Mouse (Mus musculus) hematopoietic stem cell, adult 5-6 weeks (primary cell): ENCODE data around the gene Lsm3. TPM values are rescaled to one million over a fixed set of nuclear protein-coding genes. Genes with fewer than 3 reads are reported as not detected.

Experiments used
- ATAC-seq, 2 experiments: fragments of 125-278 bp in 1 of 2; replicated peaks in 1 of 2; 2 replicates each; pipeline ENCODE4 v1.8.0; 2016 to 2017; ENCODE audit warnings: inconsistent platforms in 2 of 2, mild to moderate bottlenecking in 2 of 2, moderate number of reproducible peaks in 2 of 2, low read depth in 1 of 2, moderate TSS enrichment in 1 of 2; ENCODE audit not compliant: low FRiP score in 2 of 2, poor library complexity in 2 of 2, severe bottlenecking in 2 of 2, insufficient read depth in 1 of 2, low TSS enrichment in 1 of 2
- total RNA-seq: library from RNA; stranded (forward); fragments of 172-1452, 232-1000 nt; gene quantifications from 2 replicates; pipeline ENCODE4 v1.2.3, GENCODE M21; 2017

Lsm3 gene
- total RNA-seq, 1 experiment from 2014 or later, result 418 TPM

DNA sequence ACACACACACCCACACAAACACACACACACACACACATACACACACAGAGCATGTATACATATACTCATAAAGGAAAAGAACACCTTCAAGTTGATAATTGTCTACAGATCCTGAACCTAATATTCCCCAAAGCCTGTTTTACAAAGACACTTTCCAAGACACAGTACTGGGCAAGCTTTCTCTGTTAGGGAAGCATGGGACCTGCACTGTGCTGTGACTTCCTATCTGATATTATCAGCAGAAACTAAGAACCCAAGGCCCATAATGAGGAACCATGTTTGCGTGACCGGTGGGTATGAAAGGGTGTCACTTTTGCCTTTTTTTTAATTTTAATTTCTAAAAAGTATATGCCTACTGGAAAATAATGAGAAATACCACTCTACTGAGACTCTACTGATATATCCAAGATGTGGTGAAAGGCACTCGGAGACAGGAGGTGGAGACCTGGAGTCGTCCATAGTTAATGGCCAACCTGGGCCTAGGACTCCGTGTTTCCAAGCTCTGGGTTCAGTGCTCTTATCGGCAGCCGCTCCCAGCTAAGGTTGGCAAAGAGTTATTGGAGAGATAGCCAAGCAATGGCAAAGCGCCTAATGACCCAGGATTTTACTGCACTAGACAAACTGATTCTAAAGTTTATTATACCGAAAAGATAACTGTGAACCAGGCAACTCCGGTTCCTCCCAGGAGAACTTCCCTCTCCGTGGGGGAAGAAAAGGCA lies 20.5 kb downstream of the Lsm3 start:
- ATAC-seq, result no peak

GRCm38 (mm10) chr6:91541276-91541675 lies 25.5 kb downstream of the Lsm3 start:
- ATAC-seq, result no peak

GRCm38 (mm10) chr6:91543056-91543455 lies 27.3 kb downstream of the Lsm3 start:
- no peak for ATAC-seq

DNA sequence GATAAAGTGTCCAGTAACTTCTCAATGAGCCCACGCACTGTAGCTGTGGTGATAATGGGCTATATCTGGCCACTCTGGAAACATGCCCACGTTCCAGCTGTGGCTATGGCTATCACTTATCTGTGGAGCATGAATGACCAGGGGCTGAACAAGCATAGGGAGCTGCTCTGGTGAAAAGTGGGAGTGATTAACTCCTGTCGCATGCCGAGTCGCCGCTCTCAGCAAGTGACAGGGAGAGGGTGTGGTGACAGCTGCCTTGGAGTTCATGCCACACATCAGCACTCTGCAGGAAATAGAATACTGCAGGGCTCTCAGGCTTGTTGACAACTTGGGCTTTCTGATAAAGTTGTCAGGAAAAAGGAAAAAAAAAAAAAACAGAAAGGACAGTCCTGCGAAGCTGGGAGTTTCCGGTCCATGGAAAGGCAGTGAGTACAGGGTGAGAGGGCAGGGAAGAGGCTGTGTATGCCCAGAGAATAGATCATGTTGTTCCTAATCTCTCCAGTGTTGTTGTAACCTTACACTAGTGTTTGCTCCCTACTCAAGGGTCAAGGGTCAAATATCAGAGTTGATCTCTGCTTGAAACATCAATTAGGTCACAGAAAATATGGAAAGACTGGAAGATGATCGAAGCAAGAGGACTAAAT lies 30.6 kb downstream of the Lsm3 start:
- no peak for ATAC-seq

DNA sequence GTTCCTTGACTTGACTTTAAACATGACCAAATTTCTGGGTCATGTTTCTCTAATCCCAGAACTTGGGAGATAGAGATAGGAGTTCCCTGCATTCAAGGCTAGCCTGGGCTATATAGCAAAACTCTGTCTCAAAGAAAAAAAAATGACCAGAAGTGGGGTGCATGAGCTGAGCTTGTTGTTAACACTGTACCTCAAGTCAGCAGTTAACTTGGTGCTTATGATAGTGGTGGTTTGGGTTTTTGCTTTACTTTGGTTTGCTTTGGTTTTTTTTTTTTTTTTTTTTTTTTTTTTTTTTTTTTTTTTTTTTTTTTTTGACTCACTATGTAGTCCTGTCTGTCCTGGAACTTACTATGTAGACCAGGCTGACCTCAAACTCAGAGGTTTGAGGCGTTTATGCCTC lies 31.6 kb downstream of the Lsm3 start:
- ATAC-seq, result no peak

- ATAC-seq, result no peak
These were observed 33.9 kb downstream of the Lsm3 start for GRCm38 (mm10) chr6:91549621-91550020.

GRCm38 (mm10) chr6:91551671-91552070 lies 35.9 kb downstream of the Lsm3 start:
- ATAC-seq, result no peak

DNA sequence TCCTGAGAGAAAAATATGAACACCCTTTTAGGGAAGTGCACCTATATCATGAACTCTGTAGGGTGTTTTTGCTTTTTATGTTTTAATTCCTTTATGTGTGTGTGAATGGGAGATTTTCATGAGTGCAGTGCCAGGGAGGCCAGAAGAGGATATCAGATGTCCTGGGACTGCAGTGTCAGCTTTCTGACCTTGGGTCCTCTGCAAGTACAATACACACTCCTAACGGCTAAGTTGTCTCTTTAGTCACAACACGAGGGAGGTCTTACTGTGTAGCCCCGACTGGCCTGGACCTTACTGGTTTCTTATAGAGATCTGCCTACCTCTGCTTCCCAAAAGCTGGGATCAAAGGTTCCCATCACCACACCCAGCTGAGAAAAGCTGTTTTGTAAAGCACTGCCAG lies 37.0 kb downstream of the Lsm3 start:
- no peak for ATAC-seq

DNA sequence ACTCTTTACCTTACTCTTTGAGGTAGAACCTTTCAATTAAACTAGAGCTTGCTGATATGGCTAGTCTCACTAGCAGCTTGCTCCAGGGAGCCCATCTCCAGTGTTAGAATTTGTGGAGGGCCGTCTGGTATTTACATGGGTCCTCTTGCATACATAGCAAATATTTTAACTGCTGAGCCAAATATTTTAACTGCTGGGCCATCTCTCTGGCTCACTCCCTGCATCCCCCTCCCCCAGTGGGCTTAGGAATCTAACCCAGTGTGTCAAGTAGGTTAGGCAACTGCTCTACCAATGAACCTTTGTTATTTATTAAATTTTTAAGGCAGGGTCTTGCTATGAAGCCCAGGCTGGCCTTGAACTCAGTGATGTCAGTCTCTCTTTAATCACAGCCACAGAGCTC lies 42.8 kb downstream of the Lsm3 start:
- no peak for ATAC-seq

GRCm38 (mm10) chr6:91559371-91559770 lies 43.6 kb downstream of the Lsm3 start:
- no peak for ATAC-seq

DNA sequence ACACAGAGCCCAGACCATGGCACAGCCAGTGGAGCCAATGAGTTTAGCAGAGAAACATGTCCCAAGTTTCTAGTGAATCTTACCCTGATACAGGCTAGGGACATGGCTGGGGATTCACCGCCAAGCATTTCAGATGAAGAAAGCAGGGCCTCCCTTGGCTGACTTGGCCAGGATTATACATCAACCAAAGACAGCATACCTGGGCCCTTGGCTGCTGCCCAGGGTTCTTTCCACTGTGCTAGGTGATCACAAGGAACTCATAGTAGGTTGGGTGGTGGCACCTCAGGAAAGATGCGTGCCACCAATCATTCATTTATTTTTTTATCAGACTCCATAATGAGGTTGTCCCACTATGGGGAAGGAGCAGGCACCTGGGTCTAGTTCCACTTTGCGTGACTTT lies 44.5 kb downstream of the Lsm3 start:
- ATAC-seq, result no peak

GRCm38 (mm10) chr6:91563031-91563430 lies 47.3 kb downstream of the Lsm3 start:
- no peak for ATAC-seq

- no peak for ATAC-seq
These were observed 50.7 kb downstream of the Lsm3 start for GRCm38 (mm10) chr6:91566407-91566806.

Other genes with a start within 250 kb of the Lsm3 start
- not detected in 2 replicates for gene Wnt7a, start 104.6 kb upstream of the Lsm3 start, total RNA-seq
- gene Chchd4, start 42.4 kb upstream of the Lsm3 start, total RNA-seq, result 14.4 and 20.3 TPM in 2 replicates
- 53.8 and 62.5 TPM in 2 replicates for gene Tmem43, start 42.2 kb upstream of the Lsm3 start, total RNA-seq
- gene Xpc, start within 50 bp of the Lsm3 start, total RNA-seq, result 108 and 122 TPM in 2 replicates
- gene Slc6a6, start 168.1 kb downstream of the Lsm3 start, total RNA-seq, result 36.7 and 47.7 TPM in 2 replicates